ENCODE assay signal across 20 mouse cellular contexts in genomic region chr6:118341861-118342485, GRCm38 (mm10).
"Had no signal": no experiment of that assay in that cellular context is flagged by ENCODE, and none has a peak within 500 bp of the region (broad histone marks: within the 10 kb centered on the region; RNA-seq: fewer than 3 reads in every experiment).

No protein-coding gene starts in this region.

- H3K27me3 ChIP-seq: limb, embryonic 12.5 days; limb, embryonic 15.5 days; midbrain, embryonic 12.5 days; midbrain, embryonic 15.5 days; neural tube, embryonic 12.5 days; neural tube, embryonic 15.5 days had no signal

- H3K27ac ChIP-seq: kidney, postnatal 0 days; layer of hippocampus, adult 2 months; limb, embryonic 12.5 days; limb, embryonic 15.5 days; liver, embryonic 14.5 days; macrophage; midbrain, embryonic 12.5 days; midbrain, embryonic 15.5 days; neural tube, embryonic 12.5 days; neural tube, embryonic 15.5 days had no signal

- H3K9me3 ChIP-seq: limb, embryonic 12.5 days; limb, embryonic 15.5 days; midbrain, embryonic 12.5 days; midbrain, embryonic 15.5 days; neural tube, embryonic 12.5 days; neural tube, embryonic 15.5 days had no signal

- H3K4me3 ChIP-seq: layer of hippocampus, adult 2 months; limb, embryonic 12.5 days; limb, embryonic 15.5 days; midbrain, embryonic 12.5 days; midbrain, embryonic 15.5 days; neural tube, embryonic 12.5 days; neural tube, embryonic 15.5 days had no signal

- ATAC-seq: liver, postnatal 0 days; lung, postnatal 0 days; midbrain, embryonic 15.5 days had no signal

- H3K36me3 ChIP-seq: limb, embryonic 12.5 days; limb, embryonic 15.5 days; midbrain, embryonic 12.5 days; midbrain, embryonic 15.5 days; neural tube, embryonic 12.5 days; neural tube, embryonic 15.5 days had no signal

- H3K9ac ChIP-seq: limb, embryonic 12.5 days; limb, embryonic 15.5 days; liver, embryonic 14.5 days; liver, postnatal 0 days; lung, embryonic 14.5 days; midbrain, embryonic 12.5 days; midbrain, embryonic 15.5 days; neural tube, embryonic 12.5 days; neural tube, embryonic 15.5 days had no signal

- H3K4me2 ChIP-seq: limb, embryonic 12.5 days; limb, embryonic 15.5 days; liver, embryonic 11.5 days; lung, embryonic 14.5 days; midbrain, embryonic 12.5 days; midbrain, embryonic 15.5 days; neural tube, embryonic 12.5 days; neural tube, embryonic 15.5 days had no signal

- DNase-seq: kidney, postnatal 25 days; layer of hippocampus, adult 9-11 months; liver, postnatal 0 days; lung, embryonic 14.5 days; retina, postnatal 1 day; right cerebral cortex, postnatal 25 days; thymus, adult 18-20 months; thymus, postnatal 36 days had no signal

- H3K4me1 ChIP-seq: limb, embryonic 12.5 days; midbrain, embryonic 12.5 days; midbrain, embryonic 15.5 days; neural tube, embryonic 12.5 days had no signal
